Mouse (Mus musculus): ENCODE results near the gene Neurod6. TPM values are rescaled to one million over a fixed set of nuclear protein-coding genes. Genes with fewer than 3 reads are reported as not detected.

The Neurod6 gene
- total RNA-seq, 2 experiments from 2014 or later = 0.12 to 0.16 TPM

DNA sequence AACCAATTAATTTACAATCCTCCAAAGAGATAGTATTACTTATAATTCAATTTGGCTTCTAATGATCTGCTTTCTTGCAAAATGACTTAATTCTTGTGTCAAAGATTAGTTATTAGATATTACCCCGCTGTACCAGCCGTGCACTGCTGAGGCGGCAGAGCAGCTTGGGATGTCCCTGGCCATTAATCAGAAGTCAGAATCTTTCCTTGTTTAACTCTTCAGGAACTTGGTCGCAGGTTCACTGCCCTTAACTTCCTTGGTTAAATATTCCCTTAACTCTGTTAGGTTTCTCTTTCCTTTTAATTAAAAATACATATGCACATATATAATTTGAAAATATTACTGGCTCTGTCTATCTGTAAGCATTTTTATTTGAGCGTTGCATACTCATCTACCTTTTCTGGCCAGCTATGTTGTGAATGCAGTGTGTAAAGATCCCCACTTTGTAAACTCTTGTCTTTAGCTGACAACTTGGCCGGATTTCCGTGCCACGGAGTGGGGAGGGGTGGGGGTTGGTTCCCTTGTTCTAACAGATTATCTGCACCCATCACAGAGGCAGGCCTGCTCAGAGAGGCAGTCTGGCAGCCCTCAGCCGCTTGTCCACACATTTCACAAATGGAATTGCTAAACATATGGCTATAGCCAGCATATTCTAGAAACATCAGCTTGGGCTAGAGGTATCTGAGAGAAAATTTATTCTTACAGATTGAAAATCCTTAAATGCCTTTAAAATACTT is 34.1 kb downstream of the Neurod6 start:
- no peak for DNase-seq

DNA sequence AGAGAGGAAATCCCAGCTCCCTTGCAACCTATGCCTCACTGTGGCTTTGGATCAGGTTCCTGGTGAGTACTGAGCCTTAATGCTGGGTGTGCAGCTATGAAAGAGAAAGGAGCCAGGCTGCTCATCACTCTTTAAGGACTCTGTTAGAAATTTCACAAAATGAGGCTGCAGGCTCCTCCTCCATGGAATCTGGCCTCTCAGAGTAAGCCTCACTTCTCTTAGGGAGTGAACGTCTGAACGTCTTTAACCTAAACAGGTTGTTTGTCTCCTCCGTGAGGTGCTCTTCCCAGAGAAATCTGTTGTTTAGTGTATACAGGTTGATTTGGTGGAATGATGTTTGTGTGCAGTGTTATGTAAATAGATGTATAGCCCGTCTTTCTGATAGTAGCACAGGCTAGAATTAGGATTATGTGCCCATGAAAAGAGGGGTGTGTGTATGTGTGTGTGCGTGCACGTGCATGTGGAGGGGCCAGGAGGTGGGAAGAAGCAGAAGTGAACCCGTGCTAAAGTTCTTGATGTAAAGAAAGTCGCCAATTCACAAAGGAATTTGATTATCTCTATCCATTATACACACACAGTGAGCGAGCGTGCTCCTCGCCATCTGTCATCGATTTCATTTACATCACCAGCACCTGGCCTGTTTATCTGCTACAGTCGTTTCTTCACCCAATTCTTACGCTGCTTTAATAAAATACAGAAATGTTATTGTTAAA is 34.8 kb downstream of the Neurod6 start:
- no peak for DNase-seq

DNA sequence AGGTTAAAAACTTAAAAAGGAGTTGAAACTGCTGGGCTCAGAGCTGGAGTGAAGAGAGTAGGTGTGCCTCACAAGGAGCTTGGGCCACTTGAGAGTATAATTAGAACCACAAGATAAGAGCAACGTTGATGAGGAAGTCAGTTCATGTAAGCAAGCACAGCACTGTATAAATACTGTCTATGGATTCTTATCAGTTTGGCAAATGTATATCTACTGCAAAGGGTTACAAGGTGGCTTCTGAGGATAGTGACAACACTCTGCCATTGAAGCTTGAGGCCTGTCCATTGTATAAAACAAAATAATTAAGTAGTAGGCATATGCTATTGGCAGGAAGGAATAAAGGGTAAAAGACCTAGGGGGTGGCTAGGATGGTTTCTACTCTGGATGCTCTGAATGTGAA is 46.4 kb downstream of the Neurod6 start:
- no peak for DNase-seq

Other genes with a start within 250 kb of the Neurod6 start
- 1 to 10 TPM; 4.1 to 7.5 TPM for gene Adcyap1r1, start 229.3 kb downstream of the Neurod6 start, total RNA-seq (2021)
- not detected for gene Itprid1, start 155.6 kb upstream of the Neurod6 start, total RNA-seq (2021)